9 mouse cellular contexts compared by ENCODE assay signal in genomic region chr11:3983863-3984745, GRCm38 (mm10). TPM values are rescaled to one million over a fixed set of nuclear protein-coding genes. Genes with fewer than 3 reads are reported as not detected.
DNase-seq lines count a peak whose midpoint lies in the region; ATAC-seq and TF ChIP-seq lines count a peak whose summit lies in the region.
"Had no signal": no experiment of that assay in that cellular context is flagged by ENCODE, and none has a peak within 500 bp of the region (broad histone marks: within the 10 kb centered on the region; RNA-seq: fewer than 3 reads in every experiment).

No protein-coding gene starts in this region.

- peak overlapping the region; percentile 35; the same call in 1 of the 2 replicates for H3K9ac ChIP-seq in heart, embryonic 16.5 days (ENCODE audit: low read length)
- peak overlapping the region; percentile 65 for H3K9ac ChIP-seq in hindbrain, embryonic 14.5 days
- peak overlapping the region; percentile 58 for H3K9ac ChIP-seq in liver, adult 2 months (ENCODE audit: low read depth, low read length)
- H3K9ac ChIP-seq in neural tube, embryonic 13.5 days: peak overlapping the region; percentile 64

- no peak for ATAC-seq in heart, embryonic 16.5 days (replicated peaks; ENCODE audit: extremely low read depth, insufficient read depth, low FRiP score)
- ATAC-seq in hindbrain, embryonic 14.5 days (ENCODE audit: low FRiP score): peak; percentile 64; the same call in 1 of the 2 replicates
- ATAC-seq in neural tube, embryonic 13.5 days (ENCODE audit: low read depth): peak; percentile 62

- TF ChIP-seq CTCF in liver, adult 2 months (IDR thresholded peaks at IDR 0.05; ENCODE audit: low read depth, low read length): no peak

- peak overlapping the region; percentile 45 for H3K4me3 ChIP-seq in heart, embryonic 16.5 days (ENCODE audit: low read length)
- H3K4me3 ChIP-seq in hindbrain, embryonic 14.5 days (replicated peaks; ENCODE audit: low read length): peak overlapping the region; percentile 42
- peak overlapping the region; percentile 65 for H3K4me3 ChIP-seq in liver, adult 2 months (ENCODE audit: insufficient read depth, low read depth, low read length)
- peak overlapping the region; percentile 46 for H3K4me3 ChIP-seq in neural tube, embryonic 13.5 days

- WGBS in heart, embryonic 16.5 days: 7% methylated on average over 15 of the region's 15 CpGs
- 10% methylated on average over 15 of the region's 15 CpGs for WGBS in hindbrain, embryonic 14.5 days
- 8% methylated on average over 15 of the region's 15 CpGs for WGBS in liver, adult 2 months
- WGBS in neural tube, embryonic 13.5 days: 11% methylated on average over 15 of the region's 15 CpGs

- no peak for DNase-seq in heart, adult 8-10 months (ENCODE audit: low spot score)
- no peak for DNase-seq in hindbrain, embryonic 14.5 days (ENCODE audit: low spot score)
- DNase-seq in liver, adult 2 months (ENCODE audit: extremely low read depth, low read depth, low spot score): peak; percentile 65
- DNase-seq in urinary bladder, adult 2 months (ENCODE audit: low spot score): no peak
- no peak for DNase-seq in left cerebral cortex, adult 9 months (ENCODE audit: low spot score in 2 of 2)
- DNase-seq in heart, adult 9 months (ENCODE audit: low spot score in 2 of 2): no peak

- H3K36me3 ChIP-seq in heart, embryonic 16.5 days (ENCODE audit: control insufficient read depth, insufficient read depth): peaks cover 10% of the 10 kb centered on the region; the same call in 1 of the 2 replicates
- H3K36me3 ChIP-seq in hindbrain, embryonic 14.5 days (replicated peaks; ENCODE audit: control insufficient read depth, insufficient read depth): peaks cover 25% of the 10 kb centered on the region
- peaks cover 6% of the 10 kb centered on the region for H3K36me3 ChIP-seq in liver, adult 2 months (ENCODE audit: control insufficient read depth, insufficient read depth, low read length)
- H3K36me3 ChIP-seq in neural tube, embryonic 13.5 days: peaks cover 24% of the 10 kb centered on the region

- no peaks in the 10 kb centered on the region for H3K79me2 ChIP-seq in liver, adult 2 months (ENCODE audit: control insufficient read depth, insufficient read depth, low read length)

- peak overlapping the region; percentile 73 for H3K4me2 ChIP-seq in heart, embryonic 16.5 days (ENCODE audit: low read depth, low read length)
- peak overlapping the region; percentile 76 for H3K4me2 ChIP-seq in hindbrain, embryonic 14.5 days (replicated peaks)
- H3K4me2 ChIP-seq in neural tube, embryonic 13.5 days: peak overlapping the region; percentile 66

- no peak for TF ChIP-seq POLR2A in liver, adult 2 months (IDR thresholded peaks at IDR 0.05; ENCODE audit: extremely low read depth, insufficient read depth, low read length)

- H3K4me1 ChIP-seq in heart, embryonic 16.5 days (ENCODE audit: control insufficient read depth, insufficient read depth, low read length): peaks cover 3% of the 10 kb centered on the region
- no peaks in the 10 kb centered on the region for H3K4me1 ChIP-seq in hindbrain, embryonic 14.5 days (replicated peaks; ENCODE audit: control insufficient read depth, insufficient read depth, low read length)
- H3K4me1 ChIP-seq in liver, adult 2 months (ENCODE audit: control insufficient read depth, insufficient read depth, low read length): peaks cover 3% of the 10 kb centered on the region; the same call in 1 of the 2 replicates
- H3K4me1 ChIP-seq in neural tube, embryonic 13.5 days (replicated peaks): peaks cover 18% of the 10 kb centered on the region

- peaks cover 18% of the 10 kb centered on the region for H3K27me3 ChIP-seq in heart, embryonic 16.5 days (ENCODE audit: control insufficient read depth, insufficient read depth, low read length)
- H3K27me3 ChIP-seq in hindbrain, embryonic 14.5 days (ENCODE audit: control insufficient read depth, insufficient read depth, low read length): peaks cover 10% of the 10 kb centered on the region; the same call in 1 of the 2 replicates
- no peaks in the 10 kb centered on the region for H3K27me3 ChIP-seq in liver, adult 2 months (ENCODE audit: control insufficient read depth, insufficient read depth, low read length)
- peaks cover 9% of the 10 kb centered on the region for H3K27me3 ChIP-seq in neural tube, embryonic 13.5 days

- no peak overlapping the region for H3K27ac ChIP-seq in heart, embryonic 16.5 days (ENCODE audit: low read length)
- no peak overlapping the region for H3K27ac ChIP-seq in hindbrain, embryonic 14.5 days
- H3K27ac ChIP-seq in liver, adult 2 months (replicated peaks; ENCODE audit: insufficient read depth, low read depth, low read length): 0 out of 2 replicates have a peak overlapping the region, but pooled peaks have one; percentile 22
- H3K27ac ChIP-seq in neural tube, embryonic 13.5 days (replicated peaks): 0 out of 2 replicates have a peak overlapping the region, but pooled peaks have one; percentile 23
- H3K27ac ChIP-seq: macrophage had no signal

- H3K9me3 ChIP-seq in heart, embryonic 16.5 days (replicated peaks; ENCODE audit: control insufficient read depth, low read length): no peaks in the 10 kb centered on the region
- no peaks in the 10 kb centered on the region for H3K9me3 ChIP-seq in hindbrain, embryonic 14.5 days (ENCODE audit: control insufficient read depth, low read length)
- no peaks in the 10 kb centered on the region for H3K9me3 ChIP-seq in neural tube, embryonic 13.5 days

RNA-seq across cellular contexts. Expression of gene Gal3st1, which starts 0.7 kb away (rescaled TPM):
- polyA plus RNA-seq in heart, embryonic 16.5 days (2015; fragmentation: Nextera tagmentation; extraction: Ambion mirVana): 0.74 and 1.4 TPM in 2 replicates
- under 1 TPM in 1 of 4 experiments, not detected in 3; 0.27 TPM for total RNA-seq in heart, adult 8-10 months (2022)
- 8.1 and 9.1 TPM in 2 replicates for polyA plus RNA-seq in hindbrain, embryonic 14.5 days (2014; fragmentation: Nextera tagmentation; extraction: Ambion mirVana)
- 2.2 and 2.6 TPM in 2 replicates for total RNA-seq in liver, adult 2 months (2014; rRNA removed)
- 1.4 and 4.4 TPM in 2 replicates for polyA plus RNA-seq in liver, adult 2 months (2012; rRNA removed)
- 4.0 and 4.3 TPM in 2 replicates for polyA plus RNA-seq in neural tube, embryonic 13.5 days (2015; fragmentation: Nextera tagmentation; extraction: Ambion mirVana)
- polyA plus RNA-seq in urinary bladder, adult 2 months (2012; rRNA removed): 5.5 and 6.9 TPM in 2 replicates
- polyA plus RNA-seq: macrophage had no signal

RNA-seq across cellular contexts. Expression of gene 4930556J24Rik, which starts 7.5 kb away (rescaled TPM):
- polyA plus RNA-seq in heart, embryonic 16.5 days (2015; fragmentation: Nextera tagmentation; extraction: Ambion mirVana): 0.12 TPM in 2 replicates
- not detected for total RNA-seq in heart, adult 8-10 months (2022)
- polyA plus RNA-seq in hindbrain, embryonic 14.5 days (2014; fragmentation: Nextera tagmentation; extraction: Ambion mirVana): 0.23 TPM in 2 replicates
- 0.09 TPM in 1 of 2 replicates, not detected in the other for total RNA-seq in liver, adult 2 months (2014; rRNA removed)
- not detected in 2 replicates for polyA plus RNA-seq in liver, adult 2 months (2012; rRNA removed)
- polyA plus RNA-seq in neural tube, embryonic 13.5 days (2015; fragmentation: Nextera tagmentation; extraction: Ambion mirVana): 0.17 TPM in 1 of 2 replicates, not detected in the other
- 0.04 TPM in 1 of 2 replicates, not detected in the other for polyA plus RNA-seq in urinary bladder, adult 2 months (2012; rRNA removed)
- polyA plus RNA-seq: macrophage had no signal

RNA-seq across cellular contexts. Expression of gene Pes1, which starts 20.3 kb away (rescaled TPM):
- 50.0 and 57.9 TPM in 2 replicates for polyA plus RNA-seq in heart, embryonic 16.5 days (2015; fragmentation: Nextera tagmentation; extraction: Ambion mirVana)
- 10 to 100 TPM; 25.1 to 30.5 (median 27.3) TPM for total RNA-seq in heart, adult 8-10 months (2022)
- 45.1 and 48.0 TPM in 2 replicates for polyA plus RNA-seq in hindbrain, embryonic 14.5 days (2014; fragmentation: Nextera tagmentation; extraction: Ambion mirVana)
- total RNA-seq in liver, adult 2 months (2014; rRNA removed): 17.9 and 20.8 TPM in 2 replicates
- polyA plus RNA-seq in liver, adult 2 months (2012; rRNA removed): 17.9 and 22.2 TPM in 2 replicates
- 56.5 and 59.4 TPM in 2 replicates for polyA plus RNA-seq in neural tube, embryonic 13.5 days (2015; fragmentation: Nextera tagmentation; extraction: Ambion mirVana)
- polyA plus RNA-seq in urinary bladder, adult 2 months (2012; rRNA removed): 42.4 and 43.1 TPM in 2 replicates

RNA-seq across cellular contexts. Expression of gene Sec14l4, which starts 47.2 kb away (rescaled TPM):
- polyA plus RNA-seq in heart, embryonic 16.5 days (2015; fragmentation: Nextera tagmentation; extraction: Ambion mirVana): 0.38 and 2.1 TPM in 2 replicates
- under 1 TPM in 3 of 4 experiments, not detected in 1; 0.16 to 0.65 (median 0.20) TPM for total RNA-seq in heart, adult 8-10 months (2022)
- not detected in 2 replicates for polyA plus RNA-seq in hindbrain, embryonic 14.5 days (2014; fragmentation: Nextera tagmentation; extraction: Ambion mirVana)
- total RNA-seq in liver, adult 2 months (2014; rRNA removed): 97.5 and 130 TPM in 2 replicates
- polyA plus RNA-seq in liver, adult 2 months (2012; rRNA removed): 92.9 and 108 TPM in 2 replicates
- not detected in 2 replicates for polyA plus RNA-seq in neural tube, embryonic 13.5 days (2015; fragmentation: Nextera tagmentation; extraction: Ambion mirVana)
- polyA plus RNA-seq in urinary bladder, adult 2 months (2012; rRNA removed): 0.15 and 0.21 TPM in 2 replicates
- polyA plus RNA-seq: macrophage had no signal

RNA-seq across cellular contexts. Expression of gene Tcn2, which starts 52.1 kb away (rescaled TPM):
- 70.5 and 70.6 TPM in 2 replicates for polyA plus RNA-seq in heart, embryonic 16.5 days (2015; fragmentation: Nextera tagmentation; extraction: Ambion mirVana)
- total RNA-seq in heart, adult 8-10 months (2022): 10 to 100 TPM; 43.0 to 46.5 (median 44.3) TPM
- 31.0 and 31.4 TPM in 2 replicates for polyA plus RNA-seq in hindbrain, embryonic 14.5 days (2014; fragmentation: Nextera tagmentation; extraction: Ambion mirVana)
- total RNA-seq in liver, adult 2 months (2014; rRNA removed): 101 and 110 TPM in 2 replicates
- 211 and 236 TPM in 2 replicates for polyA plus RNA-seq in liver, adult 2 months (2012; rRNA removed)
- 31.1 and 31.9 TPM in 2 replicates for polyA plus RNA-seq in neural tube, embryonic 13.5 days (2015; fragmentation: Nextera tagmentation; extraction: Ambion mirVana)
- 101 and 110 TPM in 2 replicates for polyA plus RNA-seq in urinary bladder, adult 2 months (2012; rRNA removed)

Comparison
In these comparisons a context has a peak if more than half of its experiments do, and no peak if none do; other contexts are left out.
1. H3K27ac ChIP-seq: peak in liver, adult 2 months (single experiment) and neural tube, embryonic 13.5 days (single experiment); none in heart, embryonic 16.5 days (single experiment) and hindbrain, embryonic 14.5 days (single experiment).
2. Peak in every context shown above with its lines, with median percentiles within 50 percentile points of each other: H3K4me2 ChIP-seq, H3K4me3 ChIP-seq and H3K9ac ChIP-seq.